Mouse (Mus musculus): Measurements from ENCODE around the gene Tspyl3.

The Tspyl3 gene

DNA sequence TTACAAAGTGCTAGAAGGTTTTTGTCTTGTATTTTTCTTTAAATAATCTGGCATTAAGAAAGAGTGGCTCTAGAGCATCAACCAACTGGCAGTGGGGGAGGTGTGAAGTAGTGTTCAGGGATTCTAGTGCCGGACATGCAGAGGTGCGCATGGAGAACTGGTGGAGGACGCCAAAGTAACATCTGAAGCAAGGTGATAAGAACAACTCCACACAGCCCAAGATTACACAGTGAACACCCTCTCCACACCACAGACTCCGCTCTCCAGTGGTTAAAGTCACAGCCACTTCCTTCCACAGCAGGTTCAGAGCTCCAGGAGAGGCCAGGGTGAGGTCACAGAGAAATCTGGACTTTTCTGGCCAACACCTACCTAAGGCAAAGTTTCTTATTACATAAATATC lies 2.7 kb upstream of the Tspyl3 start:
- DNase-seq (ENCODE audit: low spot score) = no peak

DNA sequence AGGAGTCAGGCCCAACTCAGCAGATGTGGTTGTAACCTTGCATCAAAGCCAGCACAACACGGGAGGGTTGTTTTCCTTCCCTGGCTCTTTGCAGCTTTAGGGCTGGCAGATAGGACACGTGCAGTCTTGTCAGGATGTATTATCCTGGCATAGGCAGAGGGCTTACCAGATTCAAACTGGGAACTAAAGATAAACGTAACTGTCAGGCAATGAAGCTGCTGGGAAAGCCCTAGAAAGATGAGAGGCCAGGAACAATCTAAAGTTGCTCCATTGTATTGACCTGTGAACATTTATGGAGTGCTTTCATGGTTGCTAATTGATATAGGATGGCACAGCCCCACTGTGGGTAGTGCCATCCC lies 333 bp upstream of the Tspyl3 start:
- no peak for DNase-seq (ENCODE audit: low spot score)

DNA sequence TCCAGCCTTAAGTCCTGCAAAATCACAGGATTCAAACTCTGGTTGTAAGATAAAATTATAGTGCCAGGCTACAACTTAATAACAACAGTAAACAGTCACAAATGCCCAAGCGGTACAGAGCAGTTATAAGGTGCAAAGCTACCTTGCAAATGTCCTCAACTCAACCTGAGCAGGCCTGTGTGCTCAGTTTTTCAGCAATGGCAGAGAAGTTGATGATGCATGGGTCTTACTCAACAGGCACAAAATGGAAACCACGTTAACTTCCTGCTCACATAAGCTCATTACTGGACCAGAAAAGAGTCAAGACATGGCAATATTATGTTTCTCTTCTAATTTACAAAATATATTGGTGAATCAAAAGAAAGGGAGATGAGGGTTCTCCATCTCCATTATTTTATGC lies 2.7 kb downstream of the Tspyl3 start:
- no peak for DNase-seq (ENCODE audit: low spot score)

- no peak for DNase-seq (ENCODE audit: low spot score)
Observed at GRCm38 (mm10) chr2:153222130-153222529, 3.1 kb downstream of the Tspyl3 start.

GRCm38 (mm10) chr2:153221620-153222019 lies 3.6 kb downstream of the Tspyl3 start:
- DNase-seq (ENCODE audit: low spot score) = no peak

DNA sequence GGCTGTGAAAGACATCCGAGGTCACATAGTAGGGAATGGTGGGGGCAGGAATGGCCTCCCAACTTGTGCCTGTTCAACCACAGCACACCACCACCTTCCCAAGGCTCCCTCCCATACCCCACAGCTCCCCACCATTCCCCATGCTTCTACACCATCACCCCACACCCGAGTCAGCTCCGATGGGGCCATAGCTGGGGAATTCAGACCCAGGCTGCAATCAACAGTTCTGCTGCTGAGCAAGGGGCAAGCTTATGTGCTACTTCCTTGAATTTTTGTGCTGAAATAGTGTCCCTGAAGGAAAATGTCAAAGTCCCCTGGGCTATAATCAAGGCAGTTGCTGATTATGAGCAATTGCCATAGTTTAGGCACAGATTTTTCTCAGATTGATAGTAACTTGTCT lies 6.7 kb downstream of the Tspyl3 start:
- no peak for DNase-seq (ENCODE audit: low spot score)

DNA sequence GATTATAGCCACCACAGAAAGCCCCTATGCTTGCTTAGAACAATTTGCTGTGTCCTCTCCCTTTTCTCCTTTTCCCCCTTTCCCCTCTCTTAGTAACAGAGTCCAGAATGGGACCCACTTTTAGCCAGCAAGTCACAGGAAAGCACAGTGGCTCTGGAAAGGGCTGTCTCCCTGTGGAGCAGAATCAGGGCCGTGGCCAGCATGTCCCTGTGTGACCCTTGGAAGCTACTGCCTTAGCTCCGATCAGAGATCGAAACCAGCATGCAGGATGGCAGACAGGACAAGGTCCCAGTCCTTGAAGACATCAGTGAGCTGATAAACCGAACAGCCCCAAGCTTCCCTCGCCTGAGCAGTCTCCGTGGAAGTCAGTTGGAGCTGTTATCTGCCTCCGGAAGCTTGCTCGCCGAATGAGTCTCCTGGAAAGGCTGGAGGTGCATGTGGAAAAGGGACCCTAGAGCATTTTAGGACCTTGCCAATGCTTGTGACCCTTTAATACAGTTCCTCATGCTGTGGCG lies 7.4 kb downstream of the Tspyl3 start:
- no peak for DNase-seq (ENCODE audit: low spot score)

GRCm38 (mm10) chr2:153215421-153215820 lies 9.8 kb downstream of the Tspyl3 start:
- no peak for DNase-seq (ENCODE audit: low spot score)

DNA sequence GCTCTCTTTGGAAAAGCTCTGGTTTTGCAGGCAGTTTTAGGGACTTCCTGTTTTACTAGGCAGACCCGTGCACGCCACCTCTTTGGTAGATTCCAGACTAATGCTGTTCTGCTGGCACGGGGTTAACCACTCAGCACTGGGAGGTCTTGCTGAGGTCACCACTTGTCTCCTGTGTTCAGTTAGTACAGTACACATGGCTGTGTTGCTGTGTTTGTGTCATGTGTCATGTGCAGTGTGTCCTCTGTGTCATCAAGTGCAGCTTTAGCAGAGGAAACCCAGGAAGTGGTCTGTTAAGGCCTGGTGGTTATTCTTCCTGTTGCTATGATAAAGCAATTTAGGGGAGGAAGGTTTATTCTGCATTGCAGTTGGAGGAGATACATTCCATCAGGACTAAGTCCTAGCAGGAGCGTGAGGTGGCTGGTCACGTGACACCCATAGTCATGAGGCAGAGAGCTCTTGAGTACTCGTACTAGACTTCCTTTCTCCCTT lies 10.4 kb downstream of the Tspyl3 start:
- no peak for DNase-seq (ENCODE audit: low spot score)

- no peak for DNase-seq (ENCODE audit: low spot score)
Observed at GRCm38 (mm10) chr2:153213351-153213750, 11.9 kb downstream of the Tspyl3 start.

- DNase-seq (ENCODE audit: low spot score) = no peak
Observed at GRCm38 (mm10) chr2:153211451-153211850, 13.8 kb downstream of the Tspyl3 start.

DNA sequence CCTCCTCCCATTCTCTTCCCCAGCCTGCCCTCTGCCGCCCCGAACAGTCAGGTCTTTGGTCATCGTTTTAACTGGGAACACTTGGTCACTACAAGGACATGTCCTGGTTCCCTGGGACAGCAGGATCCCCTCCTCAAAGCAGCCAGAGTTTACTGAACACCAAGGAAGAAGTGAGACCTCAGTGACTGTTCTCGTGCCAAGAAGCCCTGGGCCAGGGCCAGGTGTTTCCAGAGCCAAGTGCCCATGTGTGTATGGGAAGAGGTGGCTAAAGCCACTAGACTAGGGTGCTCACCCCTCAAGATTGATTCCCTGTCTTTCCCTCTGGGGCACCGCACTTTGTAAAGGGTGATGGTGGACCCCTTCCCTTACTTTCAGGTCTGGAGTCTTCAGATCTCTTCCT lies 16.0 kb downstream of the Tspyl3 start:
- no peak for DNase-seq (ENCODE audit: low spot score)

DNA sequence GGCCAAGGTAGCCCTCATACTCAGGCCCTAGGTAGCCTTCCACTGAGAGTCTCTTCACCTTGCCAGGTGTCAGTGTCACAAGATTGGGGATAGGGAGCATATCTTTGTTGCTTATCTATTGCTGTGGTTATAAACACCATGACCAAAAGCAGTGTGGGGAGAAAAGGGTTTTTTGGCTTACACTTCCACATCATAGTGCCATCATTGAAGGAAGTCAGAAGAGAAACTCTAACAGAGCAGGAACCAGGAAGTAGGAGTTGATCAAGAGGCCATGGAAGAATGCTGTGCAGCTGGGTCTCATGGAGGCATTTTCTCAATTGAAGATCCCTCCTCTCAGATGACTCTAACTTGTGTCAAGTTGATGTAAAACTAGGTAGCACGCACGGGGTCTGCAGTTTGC lies 17.1 kb downstream of the Tspyl3 start:
- no peak for DNase-seq (ENCODE audit: low spot score)

GRCm38 (mm10) chr2:153202766-153203165 lies 22.5 kb downstream of the Tspyl3 start:
- peak; percentile 37 for DNase-seq (ENCODE audit: low spot score)

- DNase-seq (ENCODE audit: low spot score) = no peak
Observed at GRCm38 (mm10) chr2:153199114-153199513, 26.1 kb downstream of the Tspyl3 start.

GRCm38 (mm10) chr2:153198485-153198884 lies 26.8 kb downstream of the Tspyl3 start:
- DNase-seq (ENCODE audit: low spot score) = peak; percentile 35

GRCm38 (mm10) chr2:153194255-153194654 lies 31.0 kb downstream of the Tspyl3 start:
- no peak for DNase-seq (ENCODE audit: low spot score)

- DNase-seq (ENCODE audit: low spot score) = no peak
Observed at GRCm38 (mm10) chr2:153191242-153191641, 34.0 kb downstream of the Tspyl3 start.

DNA sequence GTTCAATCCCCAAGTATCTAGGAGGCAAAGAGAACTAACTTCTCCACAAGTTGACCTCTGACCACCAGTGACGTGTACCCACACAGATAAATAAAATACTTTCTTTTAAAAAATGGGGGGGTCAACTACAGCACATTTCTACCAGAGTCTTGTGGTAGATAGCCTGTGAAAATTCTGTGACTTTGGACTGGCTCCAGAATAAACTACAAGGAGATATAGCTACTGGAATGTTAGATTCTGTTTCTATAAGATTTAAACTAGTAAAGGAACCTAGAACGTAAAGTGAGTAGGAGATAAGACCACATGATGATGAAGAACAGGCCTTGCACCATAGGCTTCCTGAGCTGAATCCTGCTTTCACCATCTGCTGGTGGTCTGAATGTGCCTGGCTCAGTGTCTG lies 37.4 kb downstream of the Tspyl3 start:
- no peak for DNase-seq (ENCODE audit: low spot score)

GRCm38 (mm10) chr2:153186176-153186591 lies 39.1 kb downstream of the Tspyl3 start:
- peak; percentile 24 for DNase-seq (ENCODE audit: low spot score)

DNA sequence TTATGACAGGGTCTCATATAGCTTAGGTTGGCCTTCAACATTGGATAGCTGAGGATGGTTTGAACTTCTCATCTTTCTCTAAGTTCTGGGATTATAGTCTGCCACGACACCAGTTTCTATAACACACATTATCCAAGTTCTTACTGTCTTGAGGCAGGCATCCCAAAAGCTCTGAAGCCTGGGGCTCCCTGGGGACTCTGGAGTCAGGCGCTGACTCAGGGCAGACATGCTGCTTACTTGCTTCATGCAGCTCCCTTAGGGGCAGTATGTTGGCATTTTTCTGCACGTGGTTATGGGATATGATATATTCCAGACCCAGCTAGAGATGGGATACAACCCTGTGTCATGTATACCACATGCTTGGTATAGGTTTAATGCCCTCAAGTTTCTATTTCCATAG lies 45.3 kb downstream of the Tspyl3 start:
- no peak for DNase-seq (ENCODE audit: low spot score)

- DNase-seq (ENCODE audit: low spot score) = no peak
Observed at GRCm38 (mm10) chr2:153179126-153179860, 45.9 kb downstream of the Tspyl3 start.

GRCm38 (mm10) chr2:153177188-153177587 lies 48.1 kb downstream of the Tspyl3 start:
- no peak for DNase-seq (ENCODE audit: low spot score)

DNA sequence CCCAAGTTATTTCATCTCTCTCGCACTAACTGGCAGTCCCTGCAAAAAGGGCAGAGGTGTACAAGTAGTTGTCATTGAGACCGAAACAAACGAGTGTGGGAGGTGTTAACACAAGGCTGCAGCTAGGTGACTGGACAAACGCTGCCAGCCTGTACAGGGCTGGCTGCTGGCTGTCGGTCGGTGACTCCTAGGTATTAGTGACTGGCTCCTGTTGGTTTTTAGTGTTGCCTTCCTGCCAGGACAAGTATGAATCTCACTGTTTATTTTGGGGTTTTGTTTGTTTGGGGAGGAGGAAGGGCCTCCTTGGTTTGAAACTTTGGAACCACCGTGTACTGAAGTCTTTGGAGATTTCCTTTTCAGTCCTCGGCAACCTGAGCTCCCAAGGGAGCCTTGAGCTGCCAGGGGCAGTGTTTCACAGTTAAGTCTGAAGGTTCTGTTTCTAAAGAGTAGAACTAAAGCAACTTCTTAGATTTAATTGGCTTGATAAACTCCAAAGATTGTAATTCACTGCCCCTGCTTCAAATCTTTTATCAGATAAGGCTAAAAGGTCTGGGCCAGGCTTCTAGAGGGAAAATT lies 49.2 kb downstream of the Tspyl3 start:
- no peak for DNase-seq (ENCODE audit: low spot score)
